Mouse (Mus musculus) heart, embryonic 14.5 days (tissue): ENCODE data around the gene 1700016K19Rik. TPM values are rescaled to one million over a fixed set of nuclear protein-coding genes. Genes with fewer than 3 reads are reported as not detected.

Experiments
- ATAC-seq: fragments of 200-750 bp; cut with Nextera tagmentation; 2 replicates; pipeline ENCODE4 v1.8.0; 2017; ENCODE audit warnings: low read depth, moderate TSS enrichment; ENCODE audit not compliant: insufficient number of reproducible peaks, insufficient read depth, low FRiP score
- H3K27ac ChIP-seq, 2 experiments: fragments of 200-500 bp in 1 of 2; fragments of 300-500 bp in 1 of 2; sonication (generic) in 1 of 2; replicated peaks in 1 of 2; 2 replicates each; pipeline ENCODE4 v1.5.1; 2012 to 2014; ENCODE audit warnings: low read depth in 2 of 2, low read length in 2 of 2, control low read depth in 1 of 2, mild to moderate bottlenecking in 1 of 2, mixed read lengths in 1 of 2; ENCODE audit not compliant: control insufficient read depth in 1 of 2, insufficient read depth in 1 of 2
- H3K27me3 ChIP-seq: fragments of 300-500 bp; sonication (generic); 2 replicates; pipeline ENCODE4 v1.6.1; 2014; ENCODE audit warnings: mild to moderate bottlenecking, low read length, control low read depth; ENCODE audit not compliant: control insufficient read depth, insufficient read depth
- H3K36me3 ChIP-seq: fragments of 300-500 bp; sonication (generic); 2 replicates; pipeline ENCODE4 v1.6.1; 2014; ENCODE audit warnings: mild to moderate bottlenecking, control low read depth, low read length, mixed read lengths; ENCODE audit not compliant: control insufficient read depth, insufficient read depth
- H3K4me1 ChIP-seq, 2 experiments: fragments of 200-500 bp in 1 of 2; fragments of 300-500 bp in 1 of 2; sonication (generic) in 1 of 2; 2 replicates each; pipeline ENCODE4 v1.6.1; 2012 to 2014; ENCODE audit warnings: low read length in 2 of 2, control low read depth in 1 of 2, mixed read lengths in 1 of 2; ENCODE audit not compliant: control insufficient read depth in 2 of 2, insufficient read depth in 2 of 2
- H3K4me2 ChIP-seq: fragments of 300-500 bp; sonication (generic); 2 replicates; pipeline ENCODE4 v1.6.1; 2014; ENCODE audit warnings: mild to moderate bottlenecking, low read length
- H3K4me3 ChIP-seq, 2 experiments: fragments of 200-500 bp in 1 of 2; fragments of 300-500 bp in 1 of 2; sonication (generic) in 1 of 2; 2 replicates each; pipeline ENCODE4 v1.5.1; 2012 to 2014; ENCODE audit warnings: low read length in 2 of 2, mild to moderate bottlenecking in 2 of 2, control low read depth in 1 of 2, low read depth in 1 of 2, moderate library complexity in 1 of 2; ENCODE audit not compliant: control insufficient read depth in 1 of 2, insufficient read depth in 1 of 2
- H3K9ac ChIP-seq: fragments of 300-500 bp; sonication (generic); 2 replicates; pipeline ENCODE4 v1.6.1; 2014; ENCODE audit warnings: mild to moderate bottlenecking, low read length
- H3K9me3 ChIP-seq: fragments of 300-500 bp; sonication (generic); 2 replicates; pipeline ENCODE4 v1.6.1; 2016; ENCODE audit warnings: low read length, control low read depth; ENCODE audit not compliant: control insufficient read depth
- WGBS: fragments of 180-500 bp; shearing (Covaris S2); extraction: QIAGEN DNeasy Blood & Tissue Kit; methylation state at CpG from one replicate; pipeline ENCODE4 v1.1.7; 2014; 5-methylcytosine and 5-hydroxymethylcytosine counted together
- polyA plus RNA-seq: library from polyadenylated mRNA; unstranded; fragments of >200 nt; fragmentation: Nextera tagmentation; extraction: Ambion mirVana; gene quantifications from 2 replicates; pipeline ENCODE4 v1.2.1, GENCODE M21; 2014

The 1700016K19Rik gene
- polyA plus RNA-seq, 1 experiment from 2014 or later: 0.22 TPM

DNA sequence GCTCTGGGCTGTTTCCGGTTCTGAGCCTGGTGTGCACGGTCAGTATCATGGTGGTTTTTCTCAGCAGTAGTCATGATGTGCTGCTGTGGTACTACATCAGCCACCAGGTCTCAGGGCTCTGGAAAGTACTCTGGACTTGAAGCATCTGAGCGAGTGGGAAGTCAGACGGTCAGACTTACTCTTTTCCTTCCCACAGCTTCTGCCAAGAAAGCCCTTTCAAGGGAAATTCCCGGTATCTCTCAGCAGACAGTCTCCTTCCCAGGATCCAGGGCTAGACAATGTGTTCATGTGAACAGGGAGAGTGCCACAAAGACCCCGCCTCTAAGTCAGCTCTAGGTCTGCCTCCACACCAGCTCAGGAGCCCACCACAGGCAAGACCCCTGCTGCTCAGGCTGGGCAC lies 45.7 kb downstream of the 1700016K19Rik start:
- H3K4me2 ChIP-seq: no peak overlapping the region
- ATAC-seq: no peak
- peaks cover 7 to 13% of the 10 kb centered on the region in 2 experiments for H3K4me1 ChIP-seq
- H3K27me3 ChIP-seq: no peaks in the 10 kb centered on the region
- no peaks in the 10 kb centered on the region for H3K9me3 ChIP-seq
- H3K27ac ChIP-seq: no peak overlapping the region
- H3K36me3 ChIP-seq: peaks cover 22% of the 10 kb centered on the region
- no peak overlapping the region for H3K4me3 ChIP-seq
- WGBS: 64% methylated on average over 6 of the region's 6 CpGs
- H3K9ac ChIP-seq: no peak overlapping the region

DNA sequence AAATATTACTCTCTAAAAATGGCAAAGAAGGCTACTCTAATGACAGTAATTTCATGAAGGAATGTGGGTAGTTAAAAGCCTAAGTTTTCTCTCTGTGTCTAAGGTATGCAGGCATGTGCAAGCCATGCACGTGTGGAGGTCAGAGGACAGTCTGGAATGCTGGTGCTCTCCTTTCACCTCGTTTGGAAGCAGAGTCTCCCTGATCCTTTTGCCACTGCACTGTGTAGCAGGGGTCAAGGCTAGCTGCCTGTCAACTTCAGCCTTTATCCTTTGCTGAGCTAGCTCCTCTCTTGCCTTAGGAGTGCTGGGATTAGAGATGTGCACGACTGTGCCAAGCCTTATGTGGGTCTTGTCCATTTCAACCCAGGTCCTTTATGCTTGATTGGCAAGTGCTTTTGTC lies 50.8 kb downstream of the 1700016K19Rik start:
- 39% methylated on average over 3 of the region's 3 CpGs for WGBS
- no peak overlapping the region for H3K27ac ChIP-seq
- H3K4me1 ChIP-seq: no peaks in the 10 kb centered on the region; a peak in 1 of 4 replicates

DNA sequence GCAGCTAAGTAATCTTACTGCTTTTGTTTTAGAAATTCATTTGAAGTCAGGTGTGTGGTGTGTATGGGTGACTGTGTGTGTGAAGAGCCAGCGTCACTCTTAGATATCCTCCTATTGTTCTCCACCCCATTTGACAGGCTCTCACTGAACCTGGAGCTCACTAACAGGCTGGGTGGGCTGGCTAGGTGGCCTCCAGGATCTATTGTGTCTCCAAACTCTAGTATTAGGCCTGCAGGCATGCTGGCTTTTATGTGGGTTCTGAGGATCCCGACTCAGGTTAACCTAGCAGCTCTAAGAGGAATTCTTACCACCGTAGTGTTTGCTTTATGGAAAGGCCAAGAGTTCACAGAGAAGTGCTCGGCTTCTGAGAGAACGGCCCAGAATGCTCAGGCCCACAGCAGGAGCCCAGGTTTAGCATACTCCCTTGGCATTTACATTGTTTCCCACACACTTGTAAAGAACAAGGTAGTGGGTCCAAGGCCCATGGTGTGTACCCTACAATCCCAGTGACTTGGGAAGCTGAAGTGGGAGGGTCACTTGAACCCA lies 51.3 kb downstream of the 1700016K19Rik start:
- 78% methylated on average over 5 of the region's 5 CpGs for WGBS
- Histone ChIP-seq H3K4me2 (no peak overlapping the region), H3K27me3 (no peaks in the 10 kb centered on the region), H3K27ac (no peak overlapping the region), H3K4me3 (no peak overlapping the region), H3K9ac (no peak overlapping the region), H3K9me3 (no peaks in the 10 kb centered on the region), H3K4me1 (no peaks in the 10 kb centered on the region), H3K36me3 (peaks cover 15% of the 10 kb centered on the region)
- ATAC-seq: no peak

More for the DNA sequence above, 50.8 kb downstream of the 1700016K19Rik start:
- no peak for ATAC-seq
- Histone ChIP-seq H3K9ac (no peak overlapping the region), H3K9me3 (no peaks in the 10 kb centered on the region), H3K4me2 (no peak overlapping the region), H3K4me3 (no peak overlapping the region), H3K36me3 (peaks cover 19% of the 10 kb centered on the region), H3K27me3 (no peaks in the 10 kb centered on the region)

DNA sequence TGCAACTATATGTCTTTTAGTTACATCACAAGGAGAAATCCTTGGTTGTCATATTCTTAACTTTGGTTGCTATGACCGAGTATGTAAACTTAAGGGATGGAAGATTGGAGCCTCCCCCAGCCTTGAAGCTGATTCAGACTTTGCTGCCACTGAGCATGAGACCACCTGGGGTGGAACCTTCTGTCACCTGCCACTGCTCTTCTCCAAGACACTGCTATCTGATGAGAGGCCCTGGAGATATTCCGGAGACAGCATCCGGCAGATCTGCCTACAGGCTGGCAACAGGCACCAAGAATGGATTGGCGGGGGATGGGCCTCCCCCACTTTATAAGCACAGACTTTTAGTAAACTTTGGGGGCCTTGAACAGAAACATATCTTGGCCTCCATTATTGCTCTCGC lies 52.8 kb downstream of the 1700016K19Rik start:
- peaks cover 5% of the 10 kb centered on the region; the same call in 1 of the 2 replicates for H3K36me3 ChIP-seq
- H3K4me2 ChIP-seq: no peak overlapping the region
- H3K9me3 ChIP-seq: no peaks in the 10 kb centered on the region
- H3K27me3 ChIP-seq: no peaks in the 10 kb centered on the region
- no peaks in the 10 kb centered on the region for H3K4me1 ChIP-seq
- H3K4me3 ChIP-seq: no peak overlapping the region
- no peak for ATAC-seq
- 80% methylated on average over 5 of the region's 5 CpGs for WGBS
- no peak overlapping the region for H3K27ac ChIP-seq
- no peak overlapping the region for H3K9ac ChIP-seq

Other genes with a start within 250 kb of the 1700016K19Rik start
- gene Doc2b, start 203.9 kb upstream of the 1700016K19Rik start, polyA plus RNA-seq: 0.09 and 0.22 TPM in 2 replicates
- gene Rph3al, start 61.5 kb upstream of the 1700016K19Rik start, polyA plus RNA-seq: 5.6 and 7.3 TPM in 2 replicates
- gene Rflnb, start 27.9 kb downstream of the 1700016K19Rik start, polyA plus RNA-seq: 11.5 and 13.2 TPM in 2 replicates
- gene Vps53, start 179.7 kb downstream of the 1700016K19Rik start, polyA plus RNA-seq: 31.5 and 32.5 TPM in 2 replicates
- 22.4 and 23.1 TPM in 2 replicates for gene Fam57a, start 179.8 kb downstream of the 1700016K19Rik start, polyA plus RNA-seq
- gene Dbil5, start 217.7 kb downstream of the 1700016K19Rik start, polyA plus RNA-seq: 1.0 and 2.1 TPM in 2 replicates
- gene Gemin4, start 217.8 kb downstream of the 1700016K19Rik start, polyA plus RNA-seq: 18.8 and 23.0 TPM in 2 replicates
- gene Mrm3, start 243.8 kb downstream of the 1700016K19Rik start, polyA plus RNA-seq: 21.8 and 23.2 TPM in 2 replicates
- gene Glod4, start 243.8 kb downstream of the 1700016K19Rik start, polyA plus RNA-seq: 135 and 138 TPM in 2 replicates